Mouse (Mus musculus): ENCODE results near the gene Pdcd2l.
A peak's percentile ranks its signal among the peaks of the same experiment; 100 is the strongest.

Pdcd2l gene

DNA sequence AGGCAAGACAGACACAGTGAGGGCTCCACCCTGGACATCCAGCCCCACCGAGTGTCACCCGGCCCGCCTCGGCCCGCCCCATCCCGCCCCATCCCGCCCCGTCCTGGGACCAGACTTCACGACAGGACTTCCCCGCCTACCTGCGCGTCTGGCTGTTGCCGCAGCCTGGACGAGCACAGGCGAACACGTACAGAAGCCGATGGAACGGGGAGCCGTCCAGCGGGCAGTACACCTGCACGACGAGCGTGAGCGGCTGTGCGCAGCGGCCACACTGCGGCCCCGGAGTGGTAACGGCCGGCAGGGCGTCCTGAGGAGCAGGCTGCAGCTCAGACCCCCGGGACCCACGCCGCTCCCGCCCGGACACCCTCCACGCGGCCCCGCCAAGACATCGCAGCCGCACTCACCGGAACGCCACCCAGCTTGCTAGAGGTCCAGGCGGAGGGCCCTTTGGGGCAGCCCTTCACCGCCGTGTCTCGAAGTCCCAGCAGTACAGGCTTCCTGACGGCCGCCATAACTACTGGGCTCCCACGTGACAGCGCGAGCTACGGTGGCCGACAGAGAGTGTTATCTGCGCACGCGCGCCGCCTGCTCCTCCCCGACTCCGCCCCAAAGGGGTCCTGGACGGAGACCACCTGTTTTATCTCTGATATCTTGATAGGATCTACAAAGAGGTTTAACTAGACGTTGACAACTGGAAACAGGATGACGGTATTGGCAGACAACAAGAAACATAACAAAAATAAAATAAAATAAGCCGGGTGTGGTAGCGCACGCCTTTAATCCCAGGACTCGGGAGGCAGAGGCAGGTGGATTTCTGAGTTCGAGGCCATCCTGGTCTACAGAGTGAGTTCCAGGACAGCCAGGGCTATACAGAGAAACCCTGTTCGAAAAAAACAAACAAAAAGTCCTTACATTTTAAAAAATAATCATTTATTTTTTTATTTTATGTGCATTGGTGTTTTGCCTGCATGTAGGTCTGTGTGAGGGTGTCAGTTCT lies at the start of gene Pdcd2l:
Gene Pdcd2l (minus strand): TSS at position 530 of the 997 bp plus-strand sequence.
- peak; percentile 88 to 94 for DNase-seq (ENCODE audit: low spot score in 2 of 2)

DNA sequence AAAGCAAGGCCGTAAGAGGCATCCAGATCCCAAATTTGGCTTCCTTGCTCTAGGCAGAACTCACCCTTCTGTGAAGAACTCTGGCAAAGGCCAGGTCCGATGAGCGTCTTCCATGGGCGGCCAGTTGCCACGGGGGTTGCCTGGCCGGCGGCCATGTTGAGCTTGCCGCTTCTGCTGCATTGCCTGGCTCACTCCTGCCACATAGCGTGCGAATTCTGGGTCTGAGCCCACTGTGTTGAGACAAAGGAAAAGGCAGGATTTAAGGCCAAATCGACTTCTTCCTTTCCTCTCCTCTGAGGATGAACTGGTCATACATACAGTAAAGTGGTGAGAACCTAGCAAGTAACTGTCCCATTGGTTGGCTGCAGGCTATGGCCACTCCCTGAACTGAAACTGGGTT lies 45.7 kb upstream of the Pdcd2l start:
- DNase-seq (ENCODE audit: low spot score in 2 of 2): no peak

DNA sequence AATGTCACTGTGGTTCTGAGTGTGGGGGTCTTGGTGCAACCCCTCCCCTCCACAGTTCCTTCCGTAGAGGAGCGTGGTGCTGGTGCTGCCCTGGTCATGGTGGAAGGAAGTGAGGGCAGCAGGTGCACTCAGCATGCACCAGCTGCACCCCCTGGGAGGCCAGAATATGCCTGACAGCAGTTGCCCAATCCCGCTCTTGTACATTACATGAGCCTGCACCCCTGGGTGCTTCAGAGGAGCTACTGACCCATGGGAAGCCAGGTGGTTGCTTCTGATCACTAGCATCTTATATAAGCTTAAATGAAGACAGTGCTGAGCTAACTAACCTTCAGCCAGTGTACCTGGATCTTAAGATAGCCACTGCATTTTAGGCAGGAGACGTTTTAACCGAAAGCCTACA lies 41.6 kb upstream of the Pdcd2l start:
- no peak for DNase-seq (ENCODE audit: low spot score in 2 of 2)

DNA sequence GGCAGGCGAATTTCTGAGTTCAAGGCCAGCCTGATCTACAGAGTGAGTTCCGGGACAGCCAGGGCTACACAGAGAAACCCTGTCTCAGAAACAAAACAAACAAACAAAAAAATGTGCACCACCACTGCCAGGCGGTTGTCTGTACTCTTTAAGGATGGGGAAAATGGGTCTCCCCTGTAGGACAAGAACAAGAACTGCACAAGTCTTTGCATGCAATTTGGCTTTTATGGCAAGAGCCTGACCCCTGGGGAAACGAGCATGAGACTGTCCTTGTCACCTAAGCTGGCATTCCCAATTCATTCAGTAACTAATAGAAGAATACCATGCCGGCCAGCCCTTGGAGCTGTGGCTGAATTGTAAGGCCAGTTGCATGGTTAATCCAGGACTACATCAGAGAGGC lies 39.1 kb upstream of the Pdcd2l start:
- DNase-seq (ENCODE audit: low spot score in 2 of 2): no peak

DNA sequence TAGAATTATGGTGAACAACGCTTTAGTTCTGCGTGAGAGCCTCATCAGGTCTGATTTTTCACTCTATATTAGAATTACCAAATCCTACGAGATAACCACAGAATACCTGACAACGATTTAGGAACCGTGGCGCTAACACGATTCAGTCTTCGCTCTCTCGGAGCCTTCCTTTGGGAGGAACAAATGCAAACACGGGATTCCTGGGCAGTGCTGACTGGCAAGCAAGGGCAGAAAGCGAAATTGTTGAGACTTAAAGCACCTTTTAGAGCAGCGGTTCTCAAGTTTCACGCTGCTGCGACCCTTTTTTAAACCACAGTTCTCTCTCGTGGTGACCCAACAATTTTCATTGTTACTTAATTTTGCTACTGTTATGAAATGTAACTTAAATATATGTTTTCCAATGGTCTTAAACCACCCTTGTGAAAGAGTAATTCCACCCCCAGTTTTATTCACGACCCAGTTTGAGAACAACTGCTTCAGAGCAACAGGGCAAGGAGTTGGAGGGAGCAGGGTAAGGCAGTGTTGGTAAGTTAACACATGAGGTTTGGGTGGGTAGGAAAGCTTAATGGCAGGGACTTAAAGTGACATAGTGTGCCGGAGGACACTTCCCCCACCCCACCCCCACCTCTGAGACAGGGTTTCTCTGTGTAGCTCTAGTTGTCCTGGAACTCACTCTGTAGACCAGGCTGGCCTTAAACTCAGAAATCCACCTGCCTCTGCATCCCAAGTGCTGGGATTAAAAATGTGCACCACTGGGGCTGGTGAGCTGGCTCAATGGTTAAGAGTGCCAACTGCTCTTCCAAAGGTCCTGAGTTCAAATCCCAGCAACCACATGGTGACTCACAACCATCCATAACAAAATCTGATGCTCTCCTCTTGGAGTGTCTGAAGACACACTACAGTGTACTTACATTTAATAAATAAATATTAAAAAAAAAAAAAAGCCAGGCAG lies 38.4 kb upstream of the Pdcd2l start:
- no peak for DNase-seq (ENCODE audit: low spot score in 2 of 2)

DNA sequence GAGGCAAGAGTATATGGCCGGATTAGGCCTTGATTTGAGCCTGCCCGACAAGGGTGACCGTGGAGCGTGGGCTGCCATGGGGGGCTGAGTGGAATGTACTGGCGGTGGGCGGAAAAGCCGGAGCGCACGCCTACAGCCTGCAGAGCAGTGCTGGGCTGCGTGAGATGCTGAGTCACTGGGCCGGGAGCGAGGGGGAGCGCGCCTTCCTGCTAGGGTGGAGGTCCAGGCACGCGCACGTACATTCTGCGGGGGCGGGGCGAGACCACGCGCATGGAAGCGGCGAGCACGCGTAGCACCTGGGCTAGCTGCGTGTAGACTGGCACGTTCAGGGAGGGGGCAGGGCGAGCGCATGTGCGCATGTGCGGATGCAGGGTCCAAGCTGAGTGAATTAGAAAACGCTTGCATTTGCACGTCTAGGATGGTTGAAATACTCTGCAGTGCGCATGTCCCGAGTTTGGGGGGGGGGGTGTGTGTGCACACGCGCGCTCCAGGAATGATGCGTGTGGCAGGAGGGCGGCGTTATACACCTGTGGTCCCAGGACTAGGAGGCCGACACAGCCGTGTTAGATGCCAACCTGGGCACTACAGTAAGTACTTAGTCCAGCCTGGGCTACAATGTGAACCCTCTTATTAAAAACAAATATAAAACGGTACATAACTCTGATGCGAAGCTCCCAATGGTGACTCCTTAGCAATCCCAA lies 37.6 kb upstream of the Pdcd2l start:
- peak; percentile 90 to 98 for DNase-seq (ENCODE audit: low spot score in 2 of 2)

DNA sequence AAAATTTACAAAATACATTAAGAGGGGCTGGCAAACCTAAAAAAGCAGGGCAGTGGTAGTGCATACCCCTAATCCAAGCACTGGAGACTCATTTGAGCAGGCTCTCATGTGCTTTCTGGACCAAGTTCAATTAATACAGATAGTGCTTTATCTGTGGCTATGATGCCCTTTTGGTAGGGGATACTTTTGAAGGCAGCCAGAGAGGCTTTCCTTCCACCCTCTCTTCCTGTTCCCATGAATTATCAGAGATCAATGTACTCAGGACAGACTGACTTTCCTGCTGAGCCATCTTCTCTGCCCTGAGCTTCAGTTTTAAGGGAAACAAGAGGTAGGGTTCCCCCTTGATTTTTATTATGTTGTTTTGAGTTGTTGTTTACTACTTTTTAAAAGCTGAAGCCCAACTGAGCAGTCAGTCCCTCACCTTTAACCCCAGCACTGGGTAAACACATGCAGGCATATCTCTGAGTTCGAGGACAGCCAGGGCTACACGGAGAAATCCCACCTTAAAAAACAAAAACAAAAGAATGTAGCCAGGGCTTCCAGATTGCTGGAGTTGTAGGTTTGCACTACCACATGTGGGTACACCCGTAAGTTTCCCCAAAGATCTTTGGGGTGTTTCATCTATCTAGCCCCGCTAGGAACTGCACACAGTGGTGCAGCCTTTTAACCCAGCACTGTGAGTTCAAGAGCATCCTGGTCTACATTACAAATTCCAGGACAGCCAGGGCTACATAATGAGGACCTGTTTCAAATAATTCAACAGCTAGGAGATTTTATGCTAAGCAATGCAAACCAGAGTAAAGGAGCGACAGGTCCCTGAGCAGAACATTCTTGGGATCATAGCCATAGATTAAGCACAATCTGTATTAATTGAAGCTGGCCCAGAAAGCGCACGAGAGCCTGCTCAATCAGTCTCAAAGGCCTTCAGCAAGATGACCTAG lies 36.6 kb upstream of the Pdcd2l start:
- DNase-seq (ENCODE audit: low spot score in 2 of 2): no peak

DNA sequence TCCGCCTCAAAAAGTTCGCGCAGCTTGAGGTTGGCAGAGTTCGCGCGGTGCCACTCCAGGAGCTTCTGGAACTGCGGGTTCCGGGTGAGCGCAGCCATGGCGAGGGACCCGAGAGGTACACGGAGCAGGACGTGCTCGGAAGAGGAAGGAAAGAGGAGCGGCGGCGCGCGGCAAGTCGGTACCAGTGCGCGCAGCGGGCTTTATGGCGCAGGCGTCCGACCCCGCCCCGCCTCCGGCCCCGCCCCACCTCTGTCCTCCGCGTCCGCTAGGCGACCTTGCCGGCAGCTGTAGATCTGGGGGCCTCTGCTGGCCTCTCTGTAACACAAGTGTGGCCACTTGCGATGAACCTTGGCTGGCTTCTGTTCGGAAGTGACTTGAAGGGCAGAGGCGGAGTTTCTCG lies 33.7 kb upstream of the Pdcd2l start, which contains the start of gene Gpi1:
Gene Gpi1 (minus strand): TSS at position 221 of the 400 bp plus-strand sequence.
- DNase-seq (ENCODE audit: low spot score in 2 of 2): peak; percentile 63 to 84

DNA sequence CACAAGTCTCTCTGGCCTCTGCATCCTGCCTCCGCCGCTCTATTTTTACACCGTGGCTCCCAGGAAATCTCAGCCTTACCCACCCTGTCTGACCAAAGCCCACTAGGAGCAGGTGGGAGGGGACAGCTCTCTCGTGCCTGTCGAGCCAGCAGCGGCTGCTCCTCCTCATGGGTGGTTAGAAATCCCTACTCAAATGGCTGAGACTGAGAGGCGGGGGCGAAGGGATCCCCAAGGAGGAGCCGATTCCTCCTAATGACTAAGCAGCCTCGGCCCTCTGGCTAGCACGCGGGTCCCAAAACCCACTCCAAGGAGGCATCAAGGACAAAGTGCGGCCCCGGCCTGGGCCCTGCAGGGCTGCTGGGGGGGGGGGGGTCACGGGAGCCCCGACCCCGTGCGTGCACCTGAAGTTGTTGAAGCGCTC lies 33.2 kb upstream of the Pdcd2l start:
- peak; percentile 47 to 52 for DNase-seq (ENCODE audit: low spot score in 2 of 2)

DNA sequence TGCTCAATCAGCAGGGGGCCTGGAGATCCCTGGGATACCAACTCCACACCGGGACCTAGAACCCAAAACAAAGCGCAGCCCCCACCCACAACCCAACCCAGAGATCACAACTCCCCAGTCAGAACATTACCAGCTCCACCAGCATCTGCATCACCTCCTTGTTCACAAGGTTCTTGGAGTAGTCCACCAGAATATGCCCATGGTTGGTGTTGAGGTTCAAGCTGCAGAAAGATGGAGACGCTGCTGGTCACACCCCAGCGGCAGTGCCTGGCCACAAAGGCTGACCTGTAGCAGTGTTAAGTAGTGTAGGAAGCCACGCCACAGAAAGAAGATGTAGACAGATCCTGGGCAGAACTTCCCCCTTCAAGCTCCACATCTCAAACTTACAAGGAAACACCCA lies 32.7 kb upstream of the Pdcd2l start:
- peak in 1 of 2 experiments; percentile 26 for DNase-seq (ENCODE audit: low spot score in 2 of 2)

DNA sequence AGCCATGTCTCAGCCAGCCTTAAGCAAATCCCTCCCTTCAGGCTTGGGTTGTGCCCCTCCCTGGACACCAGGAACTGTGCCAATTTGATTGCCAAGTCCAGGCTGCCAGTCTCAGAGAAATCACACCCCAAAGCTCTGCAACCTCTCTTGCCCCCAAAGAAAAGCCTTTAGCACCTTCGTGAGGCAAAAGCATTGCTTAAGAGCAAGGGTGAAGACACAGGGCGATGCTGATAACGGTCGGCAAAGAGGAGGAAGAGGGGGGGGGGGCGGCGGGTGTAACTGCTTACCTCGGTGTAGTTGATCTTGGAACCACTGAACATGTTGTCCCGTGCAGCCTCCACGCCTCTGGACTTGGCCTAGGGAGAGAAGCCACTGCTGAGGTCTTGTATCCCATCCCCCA lies 32.2 kb upstream of the Pdcd2l start:
- DNase-seq (ENCODE audit: low spot score in 2 of 2): no peak

DNA sequence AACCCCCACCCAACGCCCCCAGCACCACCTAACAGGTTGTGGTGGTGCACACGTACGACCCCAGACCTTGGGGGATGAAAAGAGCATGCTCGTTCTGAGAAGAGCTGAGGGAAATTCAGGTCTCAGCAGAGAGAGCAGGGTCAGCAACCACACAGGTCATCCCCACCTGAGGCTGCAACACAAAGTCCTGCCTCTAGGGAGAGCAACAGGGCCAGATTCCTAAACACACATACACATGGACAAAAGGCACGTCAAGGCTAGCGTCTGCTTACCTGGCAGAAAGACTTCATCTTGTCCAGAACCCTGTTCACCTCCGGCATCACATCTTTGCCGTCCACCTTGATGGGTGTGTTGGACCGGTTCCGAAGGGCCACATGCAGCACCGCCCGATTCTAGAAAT lies 30.4 kb upstream of the Pdcd2l start:
- DNase-seq (ENCODE audit: low spot score in 2 of 2): no peak

DNA sequence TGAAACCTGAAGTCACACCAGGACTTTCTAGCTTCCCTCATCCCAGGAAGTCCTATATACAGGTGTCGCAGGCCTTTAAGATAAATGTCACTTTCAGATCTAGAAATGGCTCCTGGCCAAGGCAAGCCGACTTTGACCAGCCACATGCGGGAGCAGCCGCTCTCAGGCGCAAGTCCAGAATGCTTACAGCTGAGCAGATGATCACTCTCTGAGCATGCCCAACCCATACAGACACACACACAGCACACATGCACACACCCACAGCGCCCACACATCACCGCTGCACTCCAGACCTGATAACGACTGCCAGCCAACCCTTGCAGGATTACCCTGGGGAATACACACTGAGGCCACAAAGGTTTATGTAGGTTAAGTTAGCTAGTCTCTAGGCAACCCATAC lies 29.6 kb upstream of the Pdcd2l start:
- DNase-seq (ENCODE audit: low spot score in 2 of 2): no peak

DNA sequence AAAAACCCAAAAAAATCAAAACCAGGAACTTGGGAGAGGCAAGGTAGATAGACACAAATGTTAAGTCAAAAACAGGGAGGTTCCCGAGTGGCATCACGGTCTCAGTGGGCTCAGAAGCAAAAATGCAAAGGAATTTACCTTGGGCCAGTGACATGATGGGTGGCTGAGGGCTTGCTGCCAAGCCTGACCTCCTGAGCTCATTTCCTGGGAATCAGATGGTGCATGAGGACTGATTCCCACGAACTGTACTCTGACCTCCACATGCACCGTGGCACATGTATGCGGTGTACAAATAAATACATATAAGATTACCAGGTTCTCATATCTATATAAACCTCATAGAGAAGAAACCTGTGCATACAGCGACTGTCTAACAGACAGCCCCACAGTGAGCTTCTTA lies 27.8 kb upstream of the Pdcd2l start:
- DNase-seq (ENCODE audit: low spot score in 2 of 2): no peak

DNA sequence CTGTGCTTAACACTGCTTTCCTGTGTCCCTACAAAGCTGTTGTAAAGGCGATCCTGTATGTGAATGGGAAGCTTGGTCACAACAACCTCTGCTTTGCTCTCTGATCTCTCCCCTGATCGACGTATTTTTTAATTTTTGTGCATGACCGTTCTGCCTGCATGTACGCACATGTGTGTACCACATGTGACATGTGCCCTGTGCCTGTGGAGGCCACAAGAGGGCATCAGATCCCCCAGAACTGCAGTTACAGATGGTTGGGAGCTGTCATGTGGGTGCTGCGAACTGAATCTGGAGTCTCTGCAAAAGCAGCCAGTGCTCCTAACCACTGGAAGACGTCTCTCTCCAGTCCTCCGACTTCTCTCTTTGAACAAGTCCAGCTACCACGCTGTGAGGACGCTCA lies 25.9 kb upstream of the Pdcd2l start:
- DNase-seq (ENCODE audit: low spot score in 2 of 2): no peak

DNA sequence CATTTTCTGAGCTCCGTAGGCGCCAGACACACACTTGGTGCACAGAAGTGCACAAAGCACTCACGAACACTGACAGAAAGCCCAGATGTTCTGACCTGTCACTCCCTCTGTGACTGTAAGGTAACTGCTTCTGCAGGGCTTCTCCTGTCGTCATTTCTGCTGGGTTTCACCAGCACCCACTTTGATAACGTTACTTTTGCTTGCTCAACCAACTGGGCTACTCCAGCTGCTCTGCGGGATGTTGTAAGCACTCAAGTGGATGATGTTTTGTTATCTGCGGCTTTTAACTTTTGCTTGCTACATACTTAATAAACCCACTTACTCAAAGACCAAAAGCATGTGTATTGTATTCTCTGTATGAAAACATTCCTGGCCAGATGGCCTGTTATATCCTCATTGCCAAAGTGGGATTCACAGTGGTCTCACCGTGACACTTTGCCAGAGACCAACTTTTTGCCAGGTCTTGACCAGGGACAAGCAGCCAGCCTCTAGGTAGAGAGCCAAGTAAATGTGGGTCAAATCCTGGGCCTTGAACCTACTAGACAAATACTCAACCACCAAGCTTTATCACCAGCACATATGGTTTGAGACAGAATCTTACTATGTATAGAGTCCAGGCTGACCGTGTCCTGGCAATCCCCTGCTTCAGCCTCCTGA lies 25.3 kb upstream of the Pdcd2l start:
- DNase-seq (ENCODE audit: low spot score in 2 of 2): no peak

DNA sequence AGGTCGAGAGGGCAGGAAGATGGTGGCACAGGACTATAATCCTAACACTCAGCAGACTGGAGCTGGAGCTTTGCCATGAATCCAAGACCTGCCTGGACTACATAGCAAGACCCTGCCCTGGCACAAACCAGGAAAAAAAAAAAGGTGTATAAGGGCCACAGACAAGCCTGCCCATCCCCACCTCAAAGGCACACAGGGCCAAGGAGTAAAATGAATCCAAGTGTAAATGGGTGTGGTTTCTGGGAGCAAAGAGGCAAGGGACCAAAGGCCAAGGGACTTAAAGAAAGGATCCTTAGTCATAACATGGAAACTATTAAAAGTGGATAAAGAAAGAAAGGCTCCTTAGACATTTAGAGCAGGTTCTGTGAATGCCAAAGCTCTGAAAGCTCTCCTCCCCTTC lies 22.0 kb upstream of the Pdcd2l start:
- DNase-seq (ENCODE audit: low spot score in 2 of 2): no peak

DNA sequence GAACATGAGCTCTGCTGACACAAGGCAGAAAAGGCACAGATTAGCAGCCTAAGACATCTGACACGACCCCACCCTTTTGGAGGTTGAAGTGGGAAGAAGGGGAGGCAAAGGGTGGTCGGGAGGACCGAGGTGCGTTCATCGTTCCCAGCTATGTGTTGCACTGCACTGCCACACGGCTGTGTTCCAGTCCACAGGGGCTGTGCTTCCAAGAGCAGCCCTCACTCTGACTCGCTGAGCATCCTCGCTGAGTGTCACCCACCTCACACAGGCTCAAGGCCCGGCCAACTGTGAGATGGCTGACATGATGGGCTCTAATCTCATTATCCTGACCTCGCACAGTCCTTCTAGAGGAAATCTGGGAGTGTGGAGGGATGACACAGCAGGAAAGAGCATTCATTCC lies 20.0 kb upstream of the Pdcd2l start:
- DNase-seq (ENCODE audit: low spot score in 2 of 2): no peak

DNA sequence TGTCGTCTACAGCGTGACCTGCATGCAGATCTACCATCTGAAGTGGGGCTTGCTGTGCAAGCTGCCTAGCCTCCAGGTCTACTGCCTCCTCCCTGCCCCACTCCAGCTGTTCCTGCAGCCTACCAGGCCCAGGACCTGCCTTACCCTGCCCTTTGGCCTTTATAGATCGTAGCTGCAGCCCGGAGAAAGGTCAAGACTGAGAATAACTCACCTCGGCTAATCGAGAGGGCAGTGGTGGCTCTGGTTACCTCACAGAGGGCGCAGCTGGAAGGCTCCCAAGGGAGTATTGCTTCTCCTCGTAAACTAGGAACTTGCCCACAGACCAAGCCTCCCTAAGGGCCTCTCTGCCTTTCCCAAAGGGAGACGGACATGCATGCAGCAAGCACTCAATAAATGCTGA lies 19.0 kb upstream of the Pdcd2l start:
- no peak for DNase-seq (ENCODE audit: low spot score in 2 of 2)

DNA sequence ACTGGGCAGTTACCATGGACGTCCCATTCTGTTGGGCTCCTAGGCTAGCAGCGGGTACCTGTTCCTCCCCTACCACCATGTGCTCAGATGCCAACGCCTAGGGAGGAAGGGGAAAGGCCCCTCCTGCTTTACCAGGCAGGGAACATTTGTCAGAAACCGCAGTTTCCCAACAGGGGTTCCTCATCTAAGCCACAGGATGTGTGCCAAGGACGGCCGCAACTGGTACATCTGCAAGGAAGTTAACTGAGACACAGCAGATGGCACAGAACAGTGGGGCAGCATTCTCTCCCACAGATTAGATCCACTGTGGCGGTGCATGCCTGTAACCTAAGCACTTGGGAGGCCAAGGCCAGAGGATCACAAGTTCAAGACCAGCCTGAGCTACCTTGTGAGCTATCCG lies 18.2 kb upstream of the Pdcd2l start:
- DNase-seq (ENCODE audit: low spot score in 2 of 2): peak in 1 of 2 experiments; percentile 32

Measured in spleen, postnatal 10 days (tissue).